ENCODE assay signal across 12 mouse cellular contexts in the genomic region with DNA sequence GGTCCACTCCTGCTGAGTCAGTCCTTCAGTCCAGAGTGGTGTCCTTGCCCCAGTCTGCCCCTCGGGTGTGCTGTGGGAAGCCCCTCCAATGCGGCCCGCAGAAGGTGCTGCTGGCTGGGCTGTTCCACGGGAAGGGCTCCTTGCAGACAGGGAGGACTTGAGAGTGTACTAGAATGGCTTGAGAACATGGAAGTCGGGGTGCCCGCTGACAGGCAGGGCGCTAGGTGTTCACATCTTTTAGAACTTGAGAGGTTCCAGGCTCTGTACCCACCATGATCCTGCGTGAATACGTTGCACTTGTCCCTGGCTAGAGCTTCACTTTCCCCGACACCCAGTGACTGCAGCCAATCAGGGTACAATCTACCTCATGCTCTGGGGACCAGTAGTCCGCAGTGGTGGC.
A peak's percentile ranks its signal among the peaks of the same experiment; 100 is the strongest.
DNase-seq lines count a peak whose midpoint lies in the region; ATAC-seq and TF ChIP-seq lines count a peak whose summit lies in the region.
"Had no signal": no experiment of that assay in that cellular context is flagged by ENCODE, and none has a peak within 500 bp of the region (broad histone marks: within the 10 kb centered on the region; RNA-seq: fewer than 3 reads in every experiment).

No protein-coding gene starts in this region.

- no peak overlapping the region for H3K27ac ChIP-seq in hindbrain, embryonic 15.5 days (replicated peaks)
- H3K27ac ChIP-seq in hindbrain, embryonic 12.5 days = no peak overlapping the region
- no peak overlapping the region for H3K27ac ChIP-seq in midbrain, embryonic 14.5 days (replicated peaks; ENCODE audit: low read depth, low read length)
- H3K27ac ChIP-seq in midbrain, embryonic 15.5 days = no peak overlapping the region
- no peak overlapping the region for H3K27ac ChIP-seq in hindbrain, embryonic 16.5 days (ENCODE audit: low read depth, low read length)
- H3K27ac ChIP-seq in liver, postnatal 0 days (ENCODE audit: low read depth) = no peak overlapping the region

- H3K9ac ChIP-seq in hindbrain, embryonic 15.5 days = no peak overlapping the region
- no peak overlapping the region for H3K9ac ChIP-seq in hindbrain, embryonic 12.5 days
- no peak overlapping the region for H3K9ac ChIP-seq in midbrain, embryonic 14.5 days (replicated peaks; ENCODE audit: low read length)
- H3K9ac ChIP-seq in midbrain, embryonic 15.5 days = no peak overlapping the region
- H3K9ac ChIP-seq in hindbrain, embryonic 16.5 days (ENCODE audit: low read depth, low read length) = no peak overlapping the region
- H3K9ac ChIP-seq in liver, postnatal 0 days (replicated peaks) = no peak overlapping the region

- H3K4me1 ChIP-seq in hindbrain, embryonic 15.5 days (replicated peaks) = peaks cover 44% of the 10 kb centered on the region
- peaks cover 41% of the 10 kb centered on the region for H3K4me1 ChIP-seq in hindbrain, embryonic 12.5 days
- H3K4me1 ChIP-seq in midbrain, embryonic 14.5 days (ENCODE audit: control insufficient read depth, insufficient read depth, low read length) = peaks cover 39% of the 10 kb centered on the region
- peaks cover 42% of the 10 kb centered on the region for H3K4me1 ChIP-seq in midbrain, embryonic 15.5 days
- H3K4me1 ChIP-seq in hindbrain, embryonic 16.5 days (ENCODE audit: control insufficient read depth, insufficient read depth, low read depth, low read length) = peaks cover 18% of the 10 kb centered on the region
- H3K4me1 ChIP-seq in liver, postnatal 0 days (ENCODE audit: insufficient read depth) = no peaks in the 10 kb centered on the region

- H3K4me3 ChIP-seq in hindbrain, embryonic 15.5 days = no peak overlapping the region
- H3K4me3 ChIP-seq in hindbrain, embryonic 12.5 days = no peak overlapping the region
- no peak overlapping the region for H3K4me3 ChIP-seq in midbrain, embryonic 14.5 days (replicated peaks; ENCODE audit: low read depth, low read length)
- H3K4me3 ChIP-seq in midbrain, embryonic 15.5 days = no peak overlapping the region
- no peak overlapping the region for H3K4me3 ChIP-seq in hindbrain, embryonic 16.5 days (ENCODE audit: low read length)
- H3K4me3 ChIP-seq in liver, postnatal 0 days (ENCODE audit: low read depth, low read length) = no peak overlapping the region

- H3K4me2 ChIP-seq in hindbrain, embryonic 15.5 days = 0 out of 2 replicates have a peak overlapping the region, but pooled peaks have one; percentile 44
- no peak overlapping the region for H3K4me2 ChIP-seq in hindbrain, embryonic 12.5 days (replicated peaks)
- H3K4me2 ChIP-seq in midbrain, embryonic 14.5 days (ENCODE audit: low read length) = peak overlapping the region; percentile 46
- H3K4me2 ChIP-seq in midbrain, embryonic 15.5 days = no peak overlapping the region; the same call in 1 of the 2 replicates
- peak overlapping the region; percentile 14; the same call in 1 of the 2 replicates for H3K4me2 ChIP-seq in hindbrain, embryonic 16.5 days (ENCODE audit: low read length)
- H3K4me2 ChIP-seq in liver, postnatal 0 days (ENCODE audit: low read depth, low read length) = no peak overlapping the region

- ATAC-seq in hindbrain, embryonic 15.5 days (ENCODE audit: low FRiP score, low read depth) = no peak
- ATAC-seq in hindbrain, embryonic 12.5 days (ENCODE audit: low FRiP score) = no peak
- ATAC-seq in midbrain, embryonic 14.5 days (ENCODE audit: low FRiP score, low TSS enrichment) = no peak
- ATAC-seq in midbrain, embryonic 15.5 days (replicated peaks) = no peak
- ATAC-seq in hindbrain, embryonic 16.5 days = no peak
- no peak for ATAC-seq in liver, postnatal 0 days

- no peak for DNase-seq in midbrain, embryonic 14.5 days
- DNase-seq in liver, postnatal 0 days = no peak
- no peak for DNase-seq in adrenal gland, adult (ENCODE audit: inconsistent age in 2 of 2, low spot score in 1 of 2)
- DNase-seq: gastrocnemius, postnatal 25 days; kidney, adult 11 months; layer of hippocampus, adult 9-11 months; lung, adult 18-20 months; right cerebral cortex, adult 18-20 months had no signal

- no peak for TF ChIP-seq CTCF in liver, postnatal 0 days (IDR thresholded peaks at IDR 0.05; ENCODE audit: low read depth)

- no peaks in the 10 kb centered on the region for H3K36me3 ChIP-seq in hindbrain, embryonic 15.5 days
- no peaks in the 10 kb centered on the region for H3K36me3 ChIP-seq in hindbrain, embryonic 12.5 days
- H3K36me3 ChIP-seq in midbrain, embryonic 14.5 days (ENCODE audit: control insufficient read depth, insufficient read depth, low read length) = no peaks in the 10 kb centered on the region
- no peaks in the 10 kb centered on the region for H3K36me3 ChIP-seq in midbrain, embryonic 15.5 days (replicated peaks)
- H3K36me3 ChIP-seq in hindbrain, embryonic 16.5 days (ENCODE audit: control insufficient read depth, insufficient read depth, low read length) = no peaks in the 10 kb centered on the region
- H3K36me3 ChIP-seq in liver, postnatal 0 days (replicated peaks; ENCODE audit: insufficient read depth, low read length) = no peaks in the 10 kb centered on the region

- no peaks in the 10 kb centered on the region for H3K9me3 ChIP-seq in hindbrain, embryonic 15.5 days
- no peaks in the 10 kb centered on the region for H3K9me3 ChIP-seq in hindbrain, embryonic 12.5 days (replicated peaks)
- no peaks in the 10 kb centered on the region for H3K9me3 ChIP-seq in midbrain, embryonic 14.5 days (ENCODE audit: control insufficient read depth, low read length)
- no peaks in the 10 kb centered on the region for H3K9me3 ChIP-seq in midbrain, embryonic 15.5 days
- H3K9me3 ChIP-seq in hindbrain, embryonic 16.5 days (ENCODE audit: control insufficient read depth, low read length) = no peaks in the 10 kb centered on the region
- H3K9me3 ChIP-seq in liver, postnatal 0 days (ENCODE audit: low read length) = no peaks in the 10 kb centered on the region

- no peak for TF ChIP-seq EP300 in liver, postnatal 0 days (IDR thresholded peaks at IDR 0.05; ENCODE audit: low read depth)

- 0 out of 2 replicates have a peak, but pooled peaks cover 7% of the 10 kb centered on the region for H3K27me3 ChIP-seq in hindbrain, embryonic 15.5 days
- H3K27me3 ChIP-seq in hindbrain, embryonic 12.5 days = peaks cover 11% of the 10 kb centered on the region
- H3K27me3 ChIP-seq in midbrain, embryonic 14.5 days (ENCODE audit: control insufficient read depth, insufficient read depth, low read length) = no peaks in the 10 kb centered on the region; the same call in 1 of the 2 replicates
- H3K27me3 ChIP-seq in midbrain, embryonic 15.5 days (replicated peaks) = no peaks in the 10 kb centered on the region
- H3K27me3 ChIP-seq in hindbrain, embryonic 16.5 days (replicated peaks; ENCODE audit: control insufficient read depth, insufficient read depth, low read length) = peaks cover 3% of the 10 kb centered on the region; the same call in 1 of the 2 replicates
- H3K27me3 ChIP-seq in liver, postnatal 0 days (ENCODE audit: insufficient read depth, low read length) = no peaks in the 10 kb centered on the region

- WGBS in hindbrain, embryonic 15.5 days = 93% methylated on average over 11 of the region's 11 CpGs
- whole genome bisulfite sequencing in hindbrain, embryonic 12.5 days = 90% methylated on average over 11 of the region's 11 CpGs
- 95% methylated on average over 11 of the region's 11 CpGs for WGBS in midbrain, embryonic 14.5 days
- 91% methylated on average over 11 of the region's 11 CpGs for WGBS in midbrain, embryonic 15.5 days
- WGBS in hindbrain, embryonic 16.5 days = 89% methylated on average over 11 of the region's 11 CpGs
- WGBS in liver, postnatal 0 days (ENCODE audit: insufficient replicate concordance) = 77% methylated on average over 11 of the region's 11 CpGs

Comparison
In these comparisons a context has a peak if more than half of its experiments do, and no peak if none do; other contexts are left out.
1. H3K4me2 ChIP-seq: peak in hindbrain, embryonic 15.5 days (single experiment), midbrain, embryonic 14.5 days (single experiment) and hindbrain, embryonic 16.5 days (single experiment); none in hindbrain, embryonic 12.5 days (single experiment), midbrain, embryonic 15.5 days (single experiment) and liver, postnatal 0 days (single experiment).